In the genomic region with DNA sequence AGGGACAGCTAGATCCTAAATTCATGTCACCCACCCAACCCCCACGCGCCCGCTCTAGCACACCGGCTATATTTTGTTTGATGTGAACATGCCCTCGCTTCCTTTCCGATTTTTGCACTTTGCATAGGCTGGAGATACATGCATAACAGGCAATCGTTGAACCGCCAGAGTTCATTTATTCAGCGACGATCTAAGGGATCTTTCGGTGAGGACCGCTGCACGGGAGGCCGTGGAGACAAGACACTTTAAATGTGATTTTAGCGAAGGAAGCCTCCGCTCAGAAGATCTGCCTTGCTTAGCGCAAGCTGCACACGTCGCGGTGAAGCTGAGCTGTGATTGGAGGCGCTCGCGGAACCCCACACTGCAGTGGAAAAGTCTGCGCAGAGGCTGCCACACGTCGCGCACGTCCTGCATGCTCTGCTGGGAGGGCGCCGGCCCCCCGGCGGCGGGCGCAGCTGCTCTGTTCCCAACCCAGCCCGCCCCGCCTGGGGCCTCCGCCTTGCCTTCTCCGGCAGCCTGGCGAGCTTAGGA, we compare ENCODE assay signal across 8 mouse cellular contexts. TPM values are rescaled to one million over a fixed set of nuclear protein-coding genes. Genes with fewer than 3 reads are reported as not detected.
DNase-seq lines count a peak whose midpoint lies in the region; ATAC-seq lines count a peak whose summit lies in the region.

No protein-coding gene starts in this region.

- intact Hi-C loops in heart, postnatal 14 days (cut with DNase I): loop anchor here (1.0 kb wide), 2 partner anchors 32 to 39 kb away; no protein-coding TSS in a partner anchor

- peaks cover 3% of the 10 kb centered on the region; the same call in 1 of the 2 replicates for H3K27me3 ChIP-seq in forebrain, embryonic 15.5 days
- peaks cover 32% of the 10 kb centered on the region for H3K27me3 ChIP-seq in liver, embryonic 16.5 days (ENCODE audit: control insufficient read depth, insufficient read depth, low read depth, low read length)
- H3K27me3 ChIP-seq in neural tube, embryonic 12.5 days (replicated peaks): peaks cover 11% of the 10 kb centered on the region; the same call in 1 of the 2 replicates

- peaks cover 38% of the 10 kb centered on the region for H3K4me1 ChIP-seq in forebrain, embryonic 15.5 days
- no peaks in the 10 kb centered on the region; the same call in 1 of the 2 replicates for H3K4me1 ChIP-seq in liver, embryonic 16.5 days (ENCODE audit: control insufficient read depth, low read depth, low read length)
- peaks cover 21% of the 10 kb centered on the region for H3K4me1 ChIP-seq in neural tube, embryonic 12.5 days

- H3K9ac ChIP-seq in forebrain, embryonic 15.5 days (replicated peaks): peak overlapping the region; percentile 48
- H3K9ac ChIP-seq in liver, embryonic 16.5 days (ENCODE audit: low read depth, low read length): peak overlapping the region; percentile 28; the same call in 1 of the 2 replicates
- H3K9ac ChIP-seq in neural tube, embryonic 12.5 days: peak overlapping the region; percentile 56

- H3K4me2 ChIP-seq in forebrain, embryonic 15.5 days (replicated peaks): peak overlapping the region; percentile 78
- H3K4me2 ChIP-seq in liver, embryonic 16.5 days (ENCODE audit: low read depth, low read length): peak overlapping the region; percentile 76
- H3K4me2 ChIP-seq in neural tube, embryonic 12.5 days (replicated peaks): peak overlapping the region; percentile 90

- no peaks in the 10 kb centered on the region for H3K9me3 ChIP-seq in forebrain, embryonic 15.5 days
- no peaks in the 10 kb centered on the region for H3K9me3 ChIP-seq in liver, embryonic 16.5 days (replicated peaks; ENCODE audit: control insufficient read depth, low read length)
- H3K9me3 ChIP-seq in neural tube, embryonic 12.5 days: no peaks in the 10 kb centered on the region

- H3K36me3 ChIP-seq in forebrain, embryonic 15.5 days: no peaks in the 10 kb centered on the region
- no peaks in the 10 kb centered on the region for H3K36me3 ChIP-seq in liver, embryonic 16.5 days (ENCODE audit: control insufficient read depth, insufficient read depth)
- H3K36me3 ChIP-seq in neural tube, embryonic 12.5 days: peaks cover 4% of the 10 kb centered on the region; the same call in 1 of the 2 replicates

- ATAC-seq in cerebellum, adult (ENCODE audit: insufficient number of reproducible peaks, low FRiP score, low TSS enrichment): peak; percentile 67
- ATAC-seq in forebrain, embryonic 15.5 days (replicated peaks): peak; percentile 74
- ATAC-seq in liver, embryonic 16.5 days (ENCODE audit: low read depth): peak; percentile 68
- peak; percentile 57 for ATAC-seq in neural tube, embryonic 12.5 days (ENCODE audit: low FRiP score, low read depth)

- peak; percentile 66 to 67 for DNase-seq in B cell, adult 2 months
- DNase-seq in heart, postnatal 14 days: peak; percentile 75 to 80
- peak; percentile 83 for DNase-seq in layer of hippocampus, adult 11-12 months (ENCODE audit: low spot score)
- DNase-seq in telencephalon, adult 2 months (ENCODE audit: low read depth, low spot score): peak; percentile 94

- peak overlapping the region; percentile 95 for H3K27ac ChIP-seq in forebrain, embryonic 15.5 days (replicated peaks)
- no peak overlapping the region for H3K27ac ChIP-seq in liver, embryonic 16.5 days (ENCODE audit: low read length)
- no peak overlapping the region for H3K27ac ChIP-seq in neural tube, embryonic 12.5 days

- WGBS in forebrain, embryonic 15.5 days: under 1% methylated on average over 39 of the region's 39 CpGs
- WGBS in liver, embryonic 16.5 days (ENCODE audit: insufficient replicate concordance): 1% methylated on average over 38 of the region's 39 CpGs
- WGBS in neural tube, embryonic 12.5 days: under 1% methylated on average over 39 of the region's 39 CpGs

- H3K4me3 ChIP-seq in forebrain, embryonic 15.5 days: peak overlapping the region; percentile 73
- peak overlapping the region; percentile 63 for H3K4me3 ChIP-seq in liver, embryonic 16.5 days (ENCODE audit: low read depth, low read length)
- H3K4me3 ChIP-seq in neural tube, embryonic 12.5 days: peak overlapping the region; percentile 65

RNA-seq across cellular contexts. Expression of a gene that starts 50.9 kb away (rescaled TPM):
- 32.5 and 33.5 TPM in 2 replicates for polyA plus RNA-seq in forebrain, embryonic 15.5 days (2015; fragmentation: Nextera tagmentation; extraction: Ambion mirVana)
- 10 to 100 TPM; 11.9 to 14.5 TPM for total RNA-seq in heart, postnatal 14 days (2021)
- 5.8 and 6.1 TPM in 2 replicates for polyA plus RNA-seq in liver, embryonic 16.5 days (2015; fragmentation: Nextera tagmentation; extraction: Ambion mirVana)
- polyA plus RNA-seq in neural tube, embryonic 12.5 days (2016; fragmentation: Nextera tagmentation; extraction: Ambion mirVana): 21.2 and 21.5 TPM in 2 replicates
